Mouse (Mus musculus): ENCODE results near the gene 4930426L09Rik.

- TF ChIP-seq POLR2A (IDR thresholded peaks at IDR 0.05; ENCODE audit: insufficient read depth, low read depth, low read length) (no peak), EP300 (IDR thresholded peaks at IDR 0.05; ENCODE audit: insufficient read depth, low read depth, low read length) (no peak)
These were observed 37.7 kb upstream of the 4930426L09Rik start for GRCm38 (mm10) chr2:18960376-18960973.

Measured in heart, adult 2 months (tissue).